Mouse (Mus musculus) hindbrain, embryonic 13.5 days (tissue): ENCODE data around the gene Acy3. TPM values are rescaled to one million over a fixed set of nuclear protein-coding genes. Genes with fewer than 3 reads are reported as not detected.
"Not testable (repeated sequence)": the region's sequence is repeated elsewhere in the genome, so short reads cannot be mapped to it uniquely, and the experiment has no call there.

Experiments
- ATAC-seq: fragments of 200-750 bp; cut with Nextera tagmentation; 2 replicates; pipeline ENCODE4 v1.8.0; 2017; ENCODE audit warnings: moderate TSS enrichment; ENCODE audit not compliant: low FRiP score
- H3K27ac ChIP-seq: fragments of 300-500 bp; sonication (generic); 2 replicates; pipeline ENCODE4 v1.5.1; 2015; ENCODE audit warnings: inconsistent platforms, mild to moderate bottlenecking, moderate library complexity
- H3K27me3 ChIP-seq: fragments of 300-500 bp; sonication (generic); 2 replicates; pipeline ENCODE4 v1.6.1; 2015; ENCODE audit warnings: mild to moderate bottlenecking, inconsistent platforms
- H3K36me3 ChIP-seq: fragments of 300-500 bp; sonication (generic); 2 replicates; pipeline ENCODE4 v1.6.1; 2015; ENCODE audit warnings: mild to moderate bottlenecking, inconsistent platforms
- H3K4me1 ChIP-seq: fragments of 300-500 bp; sonication (generic); replicated peaks from 2 replicates; pipeline ENCODE4 v1.6.1; 2015; ENCODE audit warnings: inconsistent platforms
- H3K4me2 ChIP-seq: fragments of 300-500 bp; sonication (generic); 2 replicates; pipeline ENCODE4 v1.6.1; 2015; ENCODE audit warnings: inconsistent platforms, mild to moderate bottlenecking, moderate library complexity
- H3K4me3 ChIP-seq: fragments of 300-500 bp; sonication (generic); 2 replicates; pipeline ENCODE4 v1.5.1; 2015; ENCODE audit warnings: mild to moderate bottlenecking, inconsistent platforms
- H3K9ac ChIP-seq: fragments of 300-500 bp; sonication (generic); 2 replicates; pipeline ENCODE4 v1.6.1; 2015; ENCODE audit warnings: mild to moderate bottlenecking, inconsistent platforms
- H3K9me3 ChIP-seq: fragments of 300-500 bp; sonication (generic); 2 replicates; pipeline ENCODE4 v1.6.1; 2016; ENCODE audit warnings: inconsistent platforms
- WGBS: fragments of 180-500 bp; shearing (Covaris S2); methylation state at CpG from one replicate; pipeline ENCODE4 v1.1.7; 2015; 5-methylcytosine and 5-hydroxymethylcytosine counted together
- polyA plus RNA-seq: library from polyadenylated mRNA; unstranded; fragments of >200 nt; fragmentation: Nextera tagmentation; extraction: Ambion mirVana; gene quantifications from 2 replicates; pipeline ENCODE4 v1.2.1, GENCODE M21; 2015

Gene Acy3
- polyA plus RNA-seq, 1 experiment from 2014 or later, result 2.3 TPM

DNA sequence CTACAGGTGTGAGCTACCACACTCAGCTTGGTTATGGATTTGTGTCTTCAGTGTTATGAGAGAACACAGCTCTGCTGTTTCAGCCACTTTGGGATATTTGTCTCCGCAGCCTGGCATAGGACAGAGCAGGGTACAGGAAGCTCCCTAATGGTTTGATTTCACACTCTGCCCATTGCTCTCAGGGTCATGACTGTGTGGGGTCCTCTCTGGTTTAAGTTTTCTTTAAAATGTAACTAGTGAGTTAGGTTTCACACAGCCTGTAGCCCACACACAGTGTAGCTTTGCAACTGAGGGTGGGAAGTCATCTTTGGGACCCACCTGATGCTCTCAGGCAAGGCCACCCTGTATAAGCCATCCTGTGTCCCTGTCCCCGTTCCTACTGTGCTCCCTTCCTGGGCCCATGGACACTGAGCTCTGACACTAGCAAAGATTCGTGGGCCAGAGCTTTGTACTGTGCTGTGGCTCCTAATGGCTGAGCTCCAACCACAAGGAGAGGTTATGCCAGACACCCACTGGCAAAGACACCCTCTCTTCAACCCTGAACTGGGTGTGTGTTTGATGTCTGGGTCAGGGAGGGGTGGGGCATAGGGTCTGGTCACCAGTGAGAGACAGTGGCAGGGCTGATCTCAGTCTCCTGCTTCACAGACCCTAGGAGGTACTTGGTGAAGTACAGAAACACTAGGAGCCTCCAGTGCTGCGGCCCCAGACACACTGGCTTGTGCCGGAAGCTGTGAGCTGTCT, 28.9 kb upstream of the Acy3 start:
- not testable (repeated sequence) for ATAC-seq, H3K4me2 ChIP-seq, H3K9me3 ChIP-seq, H3K27ac ChIP-seq, H3K4me1 ChIP-seq, H3K4me3 ChIP-seq, H3K27me3 ChIP-seq, H3K36me3 ChIP-seq, H3K9ac ChIP-seq
- WGBS, result 83% methylated on average over 5 of the region's 5 CpGs

DNA sequence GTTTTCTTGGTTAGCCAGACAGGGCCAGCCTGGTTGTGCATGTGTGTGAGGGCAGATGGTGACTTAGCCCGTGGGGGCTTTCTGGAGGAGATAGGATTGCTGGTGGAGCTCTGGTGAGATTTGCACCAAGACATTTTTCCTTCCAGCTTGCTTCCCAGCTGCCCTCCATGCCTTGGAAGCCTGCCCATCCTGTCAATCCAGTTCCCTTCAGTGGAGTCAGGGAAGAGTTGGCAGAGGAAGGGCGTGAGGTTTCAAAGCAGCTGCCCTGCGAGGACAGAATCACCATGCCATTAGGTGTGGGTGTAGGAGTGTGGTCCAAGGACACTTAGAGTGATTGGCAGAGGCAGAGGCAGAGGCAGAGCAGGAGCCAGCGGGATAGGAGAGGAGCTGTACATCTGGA, 27.9 kb upstream of the Acy3 start, which contains the start of gene Aldh3b3:
Gene Aldh3b3, plus strand, starts transcription at position 176 of the 400 bp plus-strand sequence.
- no peak within 1 kb of the TSS for H3K9ac ChIP-seq
- no peak for ATAC-seq
- no peaks in the 10 kb centered on the region for H3K4me1 ChIP-seq
- H3K4me2 ChIP-seq, result no peak within 1 kb of the TSS
- H3K27me3 ChIP-seq, result peaks cover 3% of the 10 kb centered on the region; the same call in 1 of the 2 replicates
- H3K9me3 ChIP-seq, result no peaks in the 10 kb centered on the region
- no peaks in the 10 kb centered on the region for H3K36me3 ChIP-seq
- WGBS, result 76% methylated on average over 4 of the region's 4 CpGs
- H3K27ac ChIP-seq, result no peak within 1 kb of the TSS
- no peak within 1 kb of the TSS for H3K4me3 ChIP-seq

DNA sequence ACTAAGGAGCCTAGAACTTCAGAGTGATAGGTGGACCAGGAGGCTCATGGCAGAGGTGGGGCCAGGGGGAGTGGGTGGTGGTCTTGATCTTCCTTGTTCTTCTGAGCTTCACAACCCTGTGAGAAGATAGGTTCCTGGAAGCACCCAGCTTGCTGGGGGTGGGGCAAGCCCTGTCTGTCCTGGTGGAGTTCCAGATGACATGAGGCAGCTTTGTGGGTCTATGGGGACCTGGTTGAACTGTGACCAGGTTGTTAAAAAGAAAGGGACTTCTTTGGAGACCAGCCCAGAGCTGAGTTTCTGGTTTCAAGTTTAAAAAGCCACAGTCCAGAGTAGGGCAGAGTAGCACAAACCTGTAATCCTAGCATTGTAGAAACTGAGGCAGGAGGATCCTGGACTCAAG, 27.3 kb upstream of the Acy3 start:
- H3K27me3 ChIP-seq, result peaks cover 3% of the 10 kb centered on the region; the same call in 1 of the 2 replicates
- no peak overlapping the region for H3K9ac ChIP-seq
- no peaks in the 10 kb centered on the region for H3K4me1 ChIP-seq
- H3K4me2 ChIP-seq, result no peak overlapping the region
- no peak overlapping the region for H3K4me3 ChIP-seq
- no peak for ATAC-seq
- H3K36me3 ChIP-seq, result no peaks in the 10 kb centered on the region
- no peaks in the 10 kb centered on the region for H3K9me3 ChIP-seq
- H3K27ac ChIP-seq, result no peak overlapping the region

DNA sequence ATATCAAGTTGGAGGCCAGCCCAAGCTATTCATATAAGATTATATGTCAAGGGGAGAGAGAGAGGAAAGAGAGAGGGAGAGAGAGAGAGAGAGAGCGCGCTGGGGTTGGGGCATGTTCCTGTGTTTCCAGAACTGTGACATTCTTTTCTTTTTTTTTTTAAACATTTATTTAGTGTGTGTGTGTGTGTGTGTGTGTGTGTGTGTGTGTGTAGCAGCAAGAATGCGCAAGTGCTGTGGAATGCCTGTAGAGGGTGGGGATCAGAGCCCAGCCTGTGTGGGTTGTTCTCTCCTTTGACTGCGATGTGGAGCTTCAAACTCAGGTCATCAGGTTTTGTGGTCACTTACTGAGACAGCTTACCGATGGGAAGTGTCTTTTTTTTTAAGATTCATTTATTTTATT, 26.2 kb upstream of the Acy3 start:
- no peak overlapping the region for H3K4me3 ChIP-seq
- WGBS, result 84% methylated on average over 5 of the region's 5 CpGs
- H3K27me3 ChIP-seq, result peaks cover 3% of the 10 kb centered on the region; the same call in 1 of the 2 replicates
- no peak overlapping the region for H3K4me2 ChIP-seq
- no peak overlapping the region for H3K9ac ChIP-seq
- H3K4me1 ChIP-seq, result no peaks in the 10 kb centered on the region
- no peak for ATAC-seq
- H3K36me3 ChIP-seq, result no peaks in the 10 kb centered on the region
- H3K27ac ChIP-seq, result no peak overlapping the region
- H3K9me3 ChIP-seq, result no peaks in the 10 kb centered on the region

DNA sequence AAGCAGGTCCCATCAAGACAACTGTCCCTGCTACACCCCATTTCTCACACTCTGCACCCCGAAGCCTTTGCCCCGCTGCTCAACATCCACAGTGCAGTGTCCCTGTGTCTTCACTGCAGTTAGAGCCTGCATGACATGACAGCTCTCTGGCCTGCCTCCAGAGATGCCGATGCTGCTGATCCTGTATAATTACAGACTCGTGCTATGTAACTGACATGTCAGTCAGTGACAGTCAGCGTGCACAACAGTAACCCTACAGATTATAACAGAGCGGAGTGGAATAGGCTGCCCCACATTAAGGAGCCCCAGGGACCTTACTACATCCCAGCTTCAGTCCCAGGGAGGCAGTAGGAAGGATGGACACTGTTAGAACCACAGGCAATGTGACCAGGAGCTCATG, 24.6 kb upstream of the Acy3 start:
- WGBS, result 76% methylated on average over 6 of the region's 6 CpGs

DNA sequence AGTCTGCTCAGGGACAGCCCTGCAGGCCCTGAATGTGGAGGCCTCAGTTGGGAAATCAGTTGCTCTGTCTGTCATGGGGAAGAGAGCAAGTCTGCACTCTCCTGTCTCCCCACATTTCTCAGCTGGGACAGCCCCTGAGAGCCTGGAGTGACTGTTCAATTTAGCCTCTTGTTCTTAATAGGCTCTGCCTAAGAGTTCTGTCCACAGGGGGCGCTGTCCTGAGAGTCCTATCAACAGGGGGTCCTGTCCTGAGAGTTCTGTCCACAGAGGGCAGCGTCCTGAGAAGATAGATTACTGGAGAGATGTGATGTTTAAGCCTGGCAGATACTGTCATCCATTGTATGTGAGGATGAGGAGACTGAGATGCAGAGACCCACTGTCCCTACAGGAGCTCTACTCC, 23.9 kb upstream of the Acy3 start:
- Histone ChIP-seq H3K9me3 (no peaks in the 10 kb centered on the region), H3K36me3 (no peaks in the 10 kb centered on the region), H3K27me3 (no peaks in the 10 kb centered on the region), H3K4me2 (no peak overlapping the region), H3K4me3 (no peak overlapping the region), H3K27ac (no peak overlapping the region), H3K9ac (no peak overlapping the region), H3K4me1 (no peaks in the 10 kb centered on the region)
- 11% methylated on average over 2 of the region's 2 CpGs for WGBS
- ATAC-seq, result no peak

More for the DNA sequence above, 24.6 kb upstream of the Acy3 start:
- H3K4me2 ChIP-seq, H3K27me3 ChIP-seq, H3K9ac ChIP-seq, ATAC-seq, H3K27ac ChIP-seq, H3K4me3 ChIP-seq, H3K4me1 ChIP-seq, H3K36me3 ChIP-seq, H3K9me3 ChIP-seq: not testable (repeated sequence)

DNA sequence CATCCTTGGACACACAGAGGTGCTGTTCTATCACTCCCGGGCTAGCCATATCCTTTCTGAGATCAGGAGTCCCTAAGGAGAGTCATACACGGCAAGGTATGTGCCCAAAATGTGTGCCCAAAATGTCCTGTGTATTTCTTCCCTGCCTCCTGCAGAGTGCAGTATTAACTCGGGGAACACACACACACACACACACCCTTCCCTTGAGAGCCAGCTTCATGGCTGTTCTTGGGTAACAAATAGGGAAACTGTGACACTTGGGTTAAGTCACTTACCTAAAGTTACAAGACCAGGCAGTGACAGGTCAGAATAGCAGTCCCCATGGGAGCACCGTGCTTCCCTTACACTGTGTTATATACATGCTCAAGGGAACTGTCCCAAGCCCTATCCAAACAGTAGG, 22.3 kb upstream of the Acy3 start:
- Histone ChIP-seq H3K4me3 (no peak overlapping the region), H3K4me2 (no peak overlapping the region), H3K27ac (no peak overlapping the region), H3K9ac (no peak overlapping the region), H3K9me3 (no peaks in the 10 kb centered on the region), H3K36me3 (no peaks in the 10 kb centered on the region), H3K27me3 (no peaks in the 10 kb centered on the region), H3K4me1 (no peaks in the 10 kb centered on the region)
- ATAC-seq, result no peak
- WGBS, result 75% methylated on average over 4 of the region's 4 CpGs

DNA sequence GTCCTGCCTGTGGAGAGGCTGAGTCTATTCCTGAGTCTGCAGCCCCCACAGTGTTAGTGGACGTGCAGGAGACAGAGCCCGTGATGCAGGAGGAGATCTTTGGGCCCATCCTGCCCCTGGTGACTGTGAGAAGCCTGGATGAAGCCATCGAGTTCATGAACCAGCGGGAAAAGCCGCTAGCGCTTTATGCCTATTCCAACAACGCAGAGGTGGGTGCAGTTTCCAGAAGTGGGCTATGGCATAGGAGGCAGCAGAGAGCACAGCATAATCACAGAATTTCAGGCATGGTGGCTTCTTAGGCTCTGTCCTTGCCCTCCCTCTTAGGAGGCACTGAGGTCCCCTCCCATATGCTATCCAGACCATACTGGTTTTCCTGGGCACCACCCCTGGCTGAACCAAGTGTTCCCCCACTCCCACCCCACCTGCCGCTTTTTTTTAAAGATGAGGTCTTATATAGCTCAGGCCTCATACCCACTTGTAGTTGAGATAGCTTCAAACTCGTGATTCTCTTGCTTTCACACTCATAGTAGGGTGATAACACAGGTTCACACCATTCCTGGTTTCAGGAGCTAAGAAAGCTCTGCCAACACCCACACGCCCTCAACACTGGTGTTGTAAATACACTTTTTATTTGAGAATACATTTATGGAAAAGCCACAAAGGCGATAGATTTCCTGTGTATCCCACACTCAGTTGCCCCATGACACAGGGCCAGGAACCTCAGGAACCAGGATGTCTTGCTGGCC, 19.9 kb upstream of the Acy3 start:
- Histone ChIP-seq H3K4me1 (no peaks in the 10 kb centered on the region), H3K27ac (no peak overlapping the region), H3K4me3 (no peak overlapping the region), H3K9ac (no peak overlapping the region), H3K9me3 (no peaks in the 10 kb centered on the region), H3K4me2 (no peak overlapping the region), H3K36me3 (no peaks in the 10 kb centered on the region), H3K27me3 (0 out of 2 replicates have a peak, but pooled peaks cover 4% of the 10 kb centered on the region)
- ATAC-seq, result no peak
- 74% methylated on average over 11 of the region's 11 CpGs for WGBS

DNA sequence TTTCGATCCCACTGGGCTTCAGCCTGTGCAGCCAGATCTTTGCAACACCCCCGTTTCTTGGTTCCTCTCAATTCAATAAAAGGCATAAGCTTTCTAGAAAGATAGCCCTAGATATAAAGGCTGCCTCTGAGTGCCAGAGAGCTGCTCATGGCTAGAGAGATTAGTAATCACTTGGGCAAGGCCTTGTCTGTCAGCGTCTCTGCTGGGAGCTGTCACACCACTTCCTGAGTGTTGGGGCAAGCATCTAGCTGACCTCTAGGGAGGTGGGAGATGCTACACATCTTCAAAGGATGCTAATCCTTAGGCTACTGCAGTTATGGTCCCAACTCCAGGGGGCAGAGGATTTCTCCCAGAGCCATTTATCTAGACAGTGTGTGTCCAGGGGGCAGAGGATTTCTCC, 19.1 kb upstream of the Acy3 start:
- ATAC-seq, result no peak
- Histone ChIP-seq H3K4me2 (no peak overlapping the region), H3K27ac (no peak overlapping the region), H3K36me3 (no peaks in the 10 kb centered on the region), H3K4me1 (no peaks in the 10 kb centered on the region), H3K9me3 (no peaks in the 10 kb centered on the region), H3K27me3 (peaks cover 6% of the 10 kb centered on the region; the same call in 1 of the 2 replicates), H3K9ac (no peak overlapping the region), H3K4me3 (no peak overlapping the region)
- WGBS, result 77% methylated on average over 3 of the region's 3 CpGs

DNA sequence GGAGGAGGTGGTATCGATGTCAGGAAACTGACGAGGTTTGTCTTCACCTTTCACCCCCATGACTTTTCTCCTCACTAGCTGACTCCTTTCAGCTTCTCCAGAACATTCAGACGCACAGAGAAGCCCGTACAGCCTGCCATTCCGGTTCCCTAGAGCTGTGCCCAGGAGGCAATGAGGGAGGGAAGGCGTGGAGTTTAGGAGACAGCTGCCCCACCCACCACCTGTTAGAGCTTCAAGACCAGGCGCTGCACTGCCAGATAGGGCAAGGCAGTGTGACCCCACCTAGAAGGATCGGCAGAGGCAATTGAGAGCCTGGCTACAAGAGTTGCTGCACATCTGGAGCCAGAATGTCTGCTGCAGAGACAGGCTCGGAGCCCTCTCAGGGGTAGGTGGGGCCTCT, 14.1 kb upstream of the Acy3 start, which contains the start of gene Aldh3b2:
Gene Aldh3b2, plus strand, starts transcription at position 100 of the 400 bp plus-strand sequence.
- 0 out of 2 replicates have a peak, but pooled peaks cover under 1% of the 10 kb centered on the region for H3K4me1 ChIP-seq
- H3K9ac ChIP-seq, result no peak within 1 kb of the TSS; the same call in 1 of the 2 replicates
- 61% methylated on average over 9 of the region's 9 CpGs for WGBS
- no peak within 1 kb of the TSS for H3K4me2 ChIP-seq
- H3K27ac ChIP-seq, result no peak within 1 kb of the TSS
- no peak for ATAC-seq
- no peaks in the 10 kb centered on the region for H3K36me3 ChIP-seq
- H3K9me3 ChIP-seq, result no peaks in the 10 kb centered on the region
- H3K27me3 ChIP-seq, result peaks cover 7% of the 10 kb centered on the region; the same call in 1 of the 2 replicates
- H3K4me3 ChIP-seq, result no peak within 1 kb of the TSS

DNA sequence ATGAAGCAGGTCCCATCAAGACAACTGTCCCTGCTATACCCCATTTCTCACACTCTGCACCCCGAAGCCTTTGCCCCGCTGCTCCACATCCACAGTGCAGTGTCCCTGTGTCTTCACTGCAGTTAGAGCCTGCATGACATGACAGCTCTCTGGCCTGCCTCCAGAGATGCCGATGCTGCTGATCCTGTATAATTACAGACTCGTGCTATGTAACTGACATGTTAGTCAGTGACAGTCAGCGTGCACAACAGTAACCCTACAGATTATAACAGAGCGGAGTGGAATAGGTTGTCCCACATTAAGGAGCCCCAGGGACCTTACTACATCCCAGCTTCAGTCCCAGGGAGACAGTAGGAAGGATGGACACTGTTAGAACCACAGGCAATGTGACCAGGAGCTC, 11.8 kb upstream of the Acy3 start:
- H3K4me2 ChIP-seq, H3K9me3 ChIP-seq, H3K27ac ChIP-seq, H3K27me3 ChIP-seq, H3K4me1 ChIP-seq, H3K9ac ChIP-seq, ATAC-seq, H3K36me3 ChIP-seq, H3K4me3 ChIP-seq: not testable (repeated sequence)
- 82% methylated on average over 6 of the region's 6 CpGs for WGBS

DNA sequence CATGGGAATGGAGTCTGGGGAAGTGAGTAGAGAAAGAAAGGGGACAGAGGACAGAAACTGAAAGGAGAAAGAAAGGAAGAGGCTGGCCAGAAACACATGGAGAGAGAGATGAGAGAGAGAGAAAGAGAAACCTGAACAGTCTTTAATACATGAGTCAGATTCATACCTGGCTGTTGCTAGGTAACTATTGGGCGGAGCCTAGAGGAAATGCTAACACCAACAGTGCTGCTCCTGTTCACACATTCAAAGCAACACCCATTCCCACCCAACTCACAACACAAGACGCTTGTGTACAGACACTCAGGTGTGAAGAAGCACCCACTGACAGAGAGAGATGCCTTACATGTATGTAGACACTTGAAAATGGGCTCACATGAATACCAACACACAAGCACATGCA, 10.5 kb upstream of the Acy3 start:
- H3K9ac ChIP-seq, result no peak overlapping the region
- H3K27me3 ChIP-seq, result peaks cover 3% of the 10 kb centered on the region; the same call in 1 of the 2 replicates
- no peaks in the 10 kb centered on the region for H3K36me3 ChIP-seq
- peaks cover 10% of the 10 kb centered on the region; the same call in 1 of the 2 replicates for H3K4me1 ChIP-seq
- H3K4me2 ChIP-seq, result no peak overlapping the region
- no peak for ATAC-seq
- WGBS, result 76% methylated on average over 2 of the region's 2 CpGs
- H3K4me3 ChIP-seq, result no peak overlapping the region
- no peaks in the 10 kb centered on the region for H3K9me3 ChIP-seq
- H3K27ac ChIP-seq, result no peak overlapping the region
